Mouse (Mus musculus) embryonic facial prominence, embryonic 11.5 days (tissue): ENCODE results near the gene Olfr324. TPM values are rescaled to one million over a fixed set of nuclear protein-coding genes. Genes with fewer than 3 reads are reported as not detected.
A peak's percentile ranks its signal among the peaks of the same experiment; 100 is the strongest.

Source experiments
- ATAC-seq: fragments of 200-750 bp; cut with Nextera tagmentation; replicated peaks from 2 replicates; pipeline ENCODE4 v1.8.0; 2017; ENCODE audit warnings: low read depth; ENCODE audit not compliant: insufficient number of reproducible peaks, low FRiP score, low TSS enrichment
- DNase-seq: peaks from one replicate; pipeline ENCODE4 v3.0.0-alpha.2; 2015; ENCODE audit warnings: low spot score
- H3K27ac ChIP-seq: fragments of 300-500 bp; sonication (generic); replicated peaks from 2 replicates; pipeline ENCODE4 v1.5.1; 2014; ENCODE audit warnings: mild to moderate bottlenecking, low read depth, low read length, control low read depth
- H3K27me3 ChIP-seq: fragments of 300-500 bp; sonication (generic); 2 replicates; pipeline ENCODE4 v1.6.1; 2014; ENCODE audit warnings: mild to moderate bottlenecking, low read length, moderate library complexity, mixed read lengths; ENCODE audit not compliant: control insufficient read depth, insufficient read depth
- H3K36me3 ChIP-seq: fragments of 300-500 bp; sonication (generic); replicated peaks from 2 replicates; pipeline ENCODE4 v1.6.1; 2014; ENCODE audit warnings: low read depth, mild to moderate bottlenecking, low read length, moderate library complexity, mixed read lengths; ENCODE audit not compliant: control insufficient read depth, insufficient read depth
- H3K4me1 ChIP-seq: fragments of 300-500 bp; sonication (generic); 2 replicates; pipeline ENCODE4 v1.6.1; 2014; ENCODE audit warnings: low read length, mixed read lengths; ENCODE audit not compliant: control insufficient read depth, insufficient read depth
- H3K4me2 ChIP-seq: fragments of 300-500 bp; sonication (generic); 2 replicates; pipeline ENCODE4 v1.6.1; 2014; ENCODE audit warnings: low read depth, mild to moderate bottlenecking, control low read depth, low read length, moderate library complexity
- H3K4me3 ChIP-seq: fragments of 300-500 bp; sonication (generic); 2 replicates; pipeline ENCODE4 v1.5.1; 2014; ENCODE audit warnings: low read depth, low read length, control low read depth
- H3K9ac ChIP-seq: fragments of 300-500 bp; sonication (generic); replicated peaks from 2 replicates; pipeline ENCODE4 v1.6.1; 2014; ENCODE audit warnings: mild to moderate bottlenecking, control low read depth, low read length
- H3K9me3 ChIP-seq: fragments of 300-500 bp; sonication (generic); replicated peaks from 2 replicates; pipeline ENCODE4 v1.6.1; 2016; ENCODE audit warnings: mild to moderate bottlenecking, low read length, inconsistent platforms, mixed read lengths; ENCODE audit not compliant: control insufficient read depth
- WGBS: fragments of 180-500 bp; shearing (Covaris S2); extraction: QIAGEN DNeasy Blood & Tissue Kit; methylation state at CpG from one replicate; pipeline ENCODE4 v1.1.7; 2014; 5-methylcytosine and 5-hydroxymethylcytosine counted together
- polyA plus RNA-seq: library from polyadenylated mRNA; unstranded; fragments of >200 nt; fragmentation: Nextera tagmentation; extraction: Ambion mirVana; gene quantifications from 2 replicates; pipeline ENCODE4 v1.2.1, GENCODE M21; 2014

Gene Olfr324
- polyA plus RNA-seq, 1 experiment from 2014 or later = not detected

GRCm38 (mm10) chr11:58614526-58614925, 19.6 kb downstream of the Olfr324 start:
- Histone ChIP-seq H3K9me3 (no peaks in the 10 kb centered on the region), H3K4me3 (no peak overlapping the region), H3K36me3 (no peaks in the 10 kb centered on the region), H3K9ac (no peak overlapping the region), H3K4me1 (no peaks in the 10 kb centered on the region), H3K27ac (no peak overlapping the region), H3K4me2 (no peak overlapping the region), H3K27me3 (no peaks in the 10 kb centered on the region)
- ATAC-seq = no peak
- no peak for DNase-seq

- ATAC-seq = no peak
- Histone ChIP-seq H3K4me2 (no peak within 1 kb of the TSS), H3K9me3 (no peaks in the 10 kb centered on the region), H3K27ac (no peak within 1 kb of the TSS), H3K9ac (no peak within 1 kb of the TSS), H3K4me3 (no peak within 1 kb of the TSS), H3K36me3 (no peaks in the 10 kb centered on the region), H3K27me3 (no peaks in the 10 kb centered on the region), H3K4me1 (no peaks in the 10 kb centered on the region)
- WGBS = 76% methylated on average over 4 of the region's 4 CpGs
- DNase-seq = no peak
Observed at GRCm38 (mm10) chr11:58615975-58616374, 21.1 kb downstream of the Olfr324 start, which contains the start of gene 2210407C18Rik. Gene 2210407C18Rik, minus strand, starts transcription at chr11:58616075.

GRCm38 (mm10) chr11:58618369-58618768, 23.5 kb downstream of the Olfr324 start:
- Histone ChIP-seq H3K9ac (no peak overlapping the region), H3K27ac (no peak overlapping the region), H3K4me2 (no peak overlapping the region), H3K4me3 (no peak overlapping the region), H3K9me3 (no peaks in the 10 kb centered on the region), H3K4me1 (no peaks in the 10 kb centered on the region), H3K36me3 (no peaks in the 10 kb centered on the region), H3K27me3 (no peaks in the 10 kb centered on the region)
- 76% methylated on average over 3 of the region's 3 CpGs for WGBS
- ATAC-seq = no peak
- no peak for DNase-seq

GRCm38 (mm10) chr11:58618793-58619192, 23.9 kb downstream of the Olfr324 start:
- no peaks in the 10 kb centered on the region for H3K9me3 ChIP-seq
- H3K27me3 ChIP-seq = no peaks in the 10 kb centered on the region
- H3K4me1 ChIP-seq = no peaks in the 10 kb centered on the region
- no peak overlapping the region for H3K27ac ChIP-seq
- ATAC-seq (no peak), DNase-seq (no peak)
- H3K36me3 ChIP-seq = no peaks in the 10 kb centered on the region
- no peak overlapping the region for H3K4me2 ChIP-seq
- no peak overlapping the region for H3K9ac ChIP-seq
- WGBS = 72% methylated on average over 6 of the region's 6 CpGs
- H3K4me3 ChIP-seq = no peak overlapping the region

GRCm38 (mm10) chr11:58626146-58626545, 31.2 kb downstream of the Olfr324 start:
- 73% methylated on average over 4 of the region's 4 CpGs for WGBS
- no peak for DNase-seq
- no peak overlapping the region for H3K9ac ChIP-seq
- H3K4me2 ChIP-seq = no peak overlapping the region
- no peak overlapping the region for H3K4me3 ChIP-seq
- no peaks in the 10 kb centered on the region for H3K4me1 ChIP-seq
- H3K36me3 ChIP-seq = no peaks in the 10 kb centered on the region
- H3K27ac ChIP-seq = no peak overlapping the region
- H3K27me3 ChIP-seq = no peaks in the 10 kb centered on the region
- no peaks in the 10 kb centered on the region for H3K9me3 ChIP-seq
- ATAC-seq = no peak

GRCm38 (mm10) chr11:58630401-58630800, 35.5 kb downstream of the Olfr324 start, which contains the start of gene Olfr323:
Gene Olfr323, minus strand, starts transcription at chr11:58630501.
- H3K27me3 ChIP-seq = no peaks in the 10 kb centered on the region
- 85% methylated on average over 5 of the region's 5 CpGs for WGBS
- no peaks in the 10 kb centered on the region for H3K4me1 ChIP-seq
- no peaks in the 10 kb centered on the region for H3K9me3 ChIP-seq
- H3K36me3 ChIP-seq = no peaks in the 10 kb centered on the region
- no peak within 1 kb of the TSS for H3K4me2 ChIP-seq
- no peak for DNase-seq
- H3K9ac ChIP-seq = no peak within 1 kb of the TSS
- no peak for ATAC-seq
- no peak within 1 kb of the TSS for H3K4me3 ChIP-seq
- no peak within 1 kb of the TSS for H3K27ac ChIP-seq

GRCm38 (mm10) chr11:58634878-58635277, 40.0 kb downstream of the Olfr324 start:
- Histone ChIP-seq H3K4me2 (no peak overlapping the region), H3K27ac (no peak overlapping the region), H3K36me3 (no peaks in the 10 kb centered on the region), H3K27me3 (no peaks in the 10 kb centered on the region), H3K4me1 (no peaks in the 10 kb centered on the region), H3K4me3 (no peak overlapping the region), H3K9ac (no peak overlapping the region), H3K9me3 (no peaks in the 10 kb centered on the region)
- no peak for ATAC-seq
- WGBS = 68% methylated on average over 4 of the region's 4 CpGs
- no peak for DNase-seq

- 19% methylated on average over 4 of the region's 4 CpGs for WGBS
- no peaks in the 10 kb centered on the region for H3K4me1 ChIP-seq
- H3K27ac ChIP-seq = no peak overlapping the region
- no peak overlapping the region for H3K4me3 ChIP-seq
- H3K27me3 ChIP-seq = no peaks in the 10 kb centered on the region; the same call in 1 of the 2 replicates
- ATAC-seq (no peak), DNase-seq (peak; percentile 72)
- H3K9ac ChIP-seq = no peak overlapping the region
- no peak overlapping the region for H3K4me2 ChIP-seq
- H3K36me3 ChIP-seq = no peaks in the 10 kb centered on the region
- no peaks in the 10 kb centered on the region for H3K9me3 ChIP-seq
Observed at GRCm38 (mm10) chr11:58636376-58636977, 41.6 kb downstream of the Olfr324 start.
